Mouse (Mus musculus) mammary gland, adult 2 months (tissue): ENCODE data around the gene 4921536K21Rik. TPM values are rescaled to one million over a fixed set of nuclear protein-coding genes. Genes with fewer than 3 reads are reported as not detected.

Experiments
- polyA plus RNA-seq: library from polyadenylated mRNA; depleted of rRNA; stranded (reverse); fragments of >200 nt; gene quantifications from 2 replicates; pipeline ENCODE4 v1.2.3, GENCODE M21; 2012; ENCODE audit warnings: low replicate concordance; rRNA removed

Gene 4921536K21Rik
- 0.43 and 0.80 TPM in 2 replicates for polyA plus RNA-seq

DNA sequence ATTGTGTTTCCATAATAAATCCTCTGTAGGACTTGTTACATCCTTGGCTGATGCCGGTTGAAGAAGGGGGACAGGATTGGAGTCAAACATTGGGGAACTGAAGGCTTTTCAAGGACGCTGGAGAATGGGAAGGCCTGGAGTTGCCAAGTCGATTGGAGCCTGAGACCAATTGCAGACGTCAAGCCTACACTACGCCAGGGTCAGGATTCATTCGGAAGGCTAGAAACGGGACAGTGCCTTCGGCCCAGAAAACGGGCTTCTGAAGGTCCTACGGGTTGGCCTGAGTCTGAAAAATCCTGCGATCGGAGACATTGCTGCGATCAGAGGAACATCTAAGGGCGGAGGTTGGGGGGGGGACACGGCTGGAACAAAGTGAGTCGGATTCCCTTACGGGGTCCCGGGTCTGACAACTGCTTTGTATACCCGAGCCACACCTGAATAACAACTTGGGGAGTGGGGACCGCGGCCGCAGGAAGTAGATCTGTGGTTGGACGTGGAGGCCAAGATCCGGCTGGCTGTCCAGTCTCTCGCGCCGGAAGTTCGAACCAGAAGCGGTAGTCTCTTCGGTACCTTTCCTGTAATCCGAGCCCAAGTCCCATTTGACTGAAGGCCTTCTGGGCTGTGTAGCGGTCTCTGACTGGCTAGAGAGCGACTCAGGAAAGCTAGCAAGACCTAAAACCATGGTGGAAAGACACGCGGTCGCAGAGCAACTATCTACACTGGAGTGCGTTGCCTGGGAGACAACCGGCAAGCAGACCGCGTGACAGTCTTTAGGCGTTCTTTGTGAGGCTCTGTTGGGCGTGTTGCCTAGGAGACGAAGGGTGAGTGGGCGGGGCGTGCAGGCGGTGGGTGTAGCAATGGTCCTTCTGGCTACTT lies at the start of gene 4921536K21Rik, which contains the start of gene Dusp18:
Gene 4921536K21Rik (minus strand): TSS at position 693 of the 876 bp plus-strand sequence.
Gene Dusp18 (plus strand): TSS at position 835 of the 876 bp plus-strand sequence.

DNA sequence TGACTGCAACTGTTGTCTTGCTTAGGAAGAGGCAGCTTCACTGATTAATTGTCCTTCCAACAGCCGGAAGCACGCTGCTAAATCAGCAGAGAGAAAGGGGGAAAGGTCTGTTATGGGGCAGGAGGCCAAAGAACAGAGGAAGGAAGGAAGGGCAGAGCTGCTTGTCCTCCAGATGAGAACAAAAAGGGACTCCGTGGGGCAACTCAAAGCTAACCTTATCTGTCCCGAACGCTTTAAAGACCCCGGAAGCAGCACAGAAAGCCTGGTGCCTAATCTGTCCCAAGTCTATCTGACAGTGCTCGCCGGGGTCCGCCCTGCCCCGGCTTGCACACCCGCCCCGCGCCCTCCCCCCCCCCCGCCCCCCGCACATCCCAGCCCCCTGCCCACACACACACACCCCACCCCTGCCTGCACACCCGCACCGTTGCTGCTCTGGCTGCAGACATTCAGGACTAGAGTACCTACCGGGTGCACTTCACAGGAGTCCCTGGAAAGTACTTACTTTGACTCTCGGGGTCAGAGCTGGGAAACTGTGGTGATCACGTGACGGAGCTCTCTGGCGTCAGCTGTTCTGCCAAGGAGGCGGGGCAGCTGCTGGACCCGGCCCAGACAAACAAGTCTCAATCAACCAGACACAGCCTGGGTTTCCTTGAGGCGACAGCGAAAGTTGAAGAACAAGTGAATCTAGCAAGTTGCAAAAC lies 36.8 kb upstream of the 4921536K21Rik start, which contains the start of gene Tcn2:
Gene Tcn2 (minus strand): TSS at position 649 of the 701 bp plus-strand sequence.

DNA sequence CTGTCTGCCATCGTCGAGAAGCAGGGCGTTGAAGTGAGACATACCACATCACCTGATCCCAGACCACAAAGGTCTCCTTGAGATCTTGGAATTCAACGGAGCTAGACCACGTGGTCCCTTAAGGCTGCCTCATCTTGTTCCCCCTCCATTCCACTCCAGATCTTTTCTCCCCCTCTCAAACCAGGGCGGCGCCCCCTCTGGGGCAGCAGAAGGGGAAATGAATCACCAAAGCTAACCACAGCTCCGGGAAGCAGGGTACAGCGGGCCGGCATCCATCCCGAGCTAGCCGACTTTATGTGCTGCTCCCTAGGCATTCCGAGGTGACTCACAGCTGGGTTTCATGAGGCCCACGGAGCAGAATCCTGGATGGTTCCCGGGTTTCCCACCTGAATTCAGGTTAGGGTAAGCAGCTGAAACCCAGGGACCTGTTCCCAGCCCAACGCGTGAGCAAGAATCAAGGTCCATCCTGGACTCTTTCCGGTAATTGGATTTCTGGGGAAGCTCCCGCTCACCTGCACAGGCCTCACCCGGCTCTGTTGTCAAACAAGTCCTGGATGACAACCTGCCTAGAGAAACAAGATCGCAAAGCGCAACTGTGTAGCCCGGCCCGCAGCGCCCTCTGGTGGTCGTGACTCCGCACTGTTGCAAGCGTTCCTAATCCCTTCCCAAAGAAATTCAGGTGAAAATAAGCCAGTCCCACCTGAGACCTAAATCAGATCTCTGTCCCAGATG lies 19.4 kb upstream of the 4921536K21Rik start, which contains the start of gene Slc35e4:
Gene Slc35e4 (minus strand): TSS at position 556 of the 732 bp plus-strand sequence.

DNA sequence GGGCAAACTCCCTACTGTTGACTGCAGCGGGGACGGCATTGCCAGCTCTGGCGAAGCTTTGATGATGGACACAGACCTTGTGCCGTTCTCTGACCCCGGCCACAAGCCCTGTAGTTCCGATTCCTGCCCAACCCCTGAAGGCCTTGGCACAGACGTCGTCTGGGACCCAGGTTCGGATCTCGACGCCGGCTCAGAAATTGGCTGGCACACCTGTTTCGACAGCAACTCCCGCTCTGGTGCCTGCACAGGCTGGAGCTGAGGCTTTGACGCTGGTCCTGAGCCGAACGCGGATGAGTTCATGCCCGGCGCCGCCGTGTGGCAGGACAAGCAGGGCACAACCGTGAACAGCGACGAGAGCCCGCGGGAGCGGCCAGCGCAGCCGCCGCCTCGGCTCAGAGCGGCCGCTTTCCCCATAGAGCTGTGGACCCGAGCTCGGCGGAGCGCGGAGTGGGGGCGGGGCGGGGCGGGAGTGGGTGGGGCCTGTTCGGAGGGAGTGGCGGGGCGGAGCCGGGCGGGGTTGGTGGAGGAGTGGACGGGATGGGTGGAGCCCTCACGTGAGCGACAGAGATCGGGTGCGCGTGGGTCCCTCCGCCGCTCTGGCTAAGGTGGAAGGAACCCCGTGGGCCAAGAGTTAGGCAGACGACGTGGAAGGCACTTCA lies 31.3 kb downstream of the 4921536K21Rik start, which contains the start of gene Osbp2:
Gene Osbp2 (minus strand): TSS at position 450 of the 659 bp plus-strand sequence.

Other genes with a start within 250 kb of the 4921536K21Rik start
- 8.2 and 14.0 TPM in 2 replicates for gene Morc2a, start 245.9 kb downstream of the 4921536K21Rik start, polyA plus RNA-seq
- gene Osbp2, start 31.2 kb downstream of the 4921536K21Rik start, polyA plus RNA-seq = 1.2 and 1.5 TPM in 2 replicates
- gene Dusp18, start 142 bp upstream of the 4921536K21Rik start, polyA plus RNA-seq = 5.6 and 12.9 TPM in 2 replicates
- 16.3 and 20.2 TPM in 2 replicates for gene Slc35e4, start 19.6 kb upstream of the 4921536K21Rik start, polyA plus RNA-seq
- 162 and 213 TPM in 2 replicates for gene Tcn2, start 37.1 kb upstream of the 4921536K21Rik start, polyA plus RNA-seq
- 34.4 and 53.7 TPM in 2 replicates for gene Pes1, start 68.9 kb upstream of the 4921536K21Rik start, polyA plus RNA-seq
- gene 4930556J24Rik, start 81.7 kb upstream of the 4921536K21Rik start, polyA plus RNA-seq = not detected in 2 replicates
- 3.1 and 3.5 TPM in 2 replicates for gene Gal3st1, start 88.5 kb upstream of the 4921536K21Rik start, polyA plus RNA-seq
- 3.5 and 6.9 TPM in 2 replicates for gene Sec14l4, start 136.4 kb upstream of the 4921536K21Rik start, polyA plus RNA-seq
- gene Sec14l3, start 169.7 kb upstream of the 4921536K21Rik start, polyA plus RNA-seq = 0.37 TPM in 1 of 2 replicates, not detected in the other
- 18.0 and 28.1 TPM in 2 replicates for gene Mtfp1, start 200.3 kb upstream of the 4921536K21Rik start, polyA plus RNA-seq
- 2.4 and 3.5 TPM in 2 replicates for gene Sec14l2, start 228.3 kb upstream of the 4921536K21Rik start, polyA plus RNA-seq
- gene Rnf215, start 240.1 kb upstream of the 4921536K21Rik start, polyA plus RNA-seq = 25.3 and 38.1 TPM in 2 replicates